Mouse (Mus musculus) CD4-positive helper T cell, adult 2 months (primary cell): ENCODE results near the gene Sds.

Source experiments
- DNase-seq: peaks from one replicate; pipeline ENCODE4 v3.0.0-alpha.2; 2012; ENCODE audit warnings: low read depth, missing footprints, low spot score

Sds gene

GRCm38 (mm10) chr5:120476296-120476695, at the start of gene Sds:
Gene Sds (plus strand): TSS chr5:120476526.
- DNase-seq = no peak

DNA sequence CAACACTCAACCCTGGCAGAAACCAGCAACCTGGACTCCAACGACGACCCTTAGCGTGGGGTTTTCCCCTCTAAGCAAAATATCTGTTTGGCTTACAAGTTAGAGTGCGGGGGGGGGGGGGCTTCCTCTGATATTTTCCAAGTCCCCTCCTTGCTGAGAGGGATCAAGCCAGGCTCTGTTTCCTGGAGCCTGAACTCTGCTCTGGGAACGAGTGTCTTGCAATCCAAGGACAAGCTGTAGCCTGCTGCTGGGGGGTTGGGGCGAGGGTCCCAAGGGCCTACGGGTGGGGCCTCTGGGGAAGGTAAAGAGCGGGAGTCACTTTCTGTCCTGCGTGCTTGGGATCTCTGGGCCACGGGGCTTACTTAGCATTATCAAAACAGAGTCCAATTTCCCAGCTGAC, 49.8 kb upstream of the Sds start:
- no peak for DNase-seq

DNA sequence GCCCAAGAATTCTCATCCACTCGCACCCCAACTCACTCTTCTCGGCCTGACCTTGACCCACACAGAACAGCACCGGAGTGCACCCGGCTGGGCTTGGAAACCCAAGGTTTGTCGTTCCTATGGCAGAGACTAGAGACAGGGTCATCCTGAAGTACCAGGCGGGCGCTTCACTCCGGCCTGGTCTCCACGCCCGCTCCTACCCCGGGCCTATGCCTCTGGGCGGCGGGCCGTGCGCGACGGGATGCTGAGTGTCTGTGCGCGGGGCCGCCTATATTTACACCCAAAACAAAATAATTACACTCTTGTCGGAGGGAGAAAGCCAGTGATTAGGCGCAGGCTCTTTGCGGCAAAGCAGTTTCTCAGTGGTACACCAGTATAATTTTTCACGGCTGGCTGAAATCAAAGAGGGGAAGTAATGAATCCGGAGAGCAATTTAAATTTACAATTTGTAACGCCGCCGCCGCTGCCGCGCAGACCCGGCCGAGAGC, 48.8 kb upstream of the Sds start:
- DNase-seq = no peak

- DNase-seq = no peak
Measured at GRCm38 (mm10) chr5:120428189-120428838, 48.0 kb upstream of the Sds start.

GRCm38 (mm10) chr5:120428990-120429389, 47.3 kb upstream of the Sds start:
- no peak for DNase-seq

DNA sequence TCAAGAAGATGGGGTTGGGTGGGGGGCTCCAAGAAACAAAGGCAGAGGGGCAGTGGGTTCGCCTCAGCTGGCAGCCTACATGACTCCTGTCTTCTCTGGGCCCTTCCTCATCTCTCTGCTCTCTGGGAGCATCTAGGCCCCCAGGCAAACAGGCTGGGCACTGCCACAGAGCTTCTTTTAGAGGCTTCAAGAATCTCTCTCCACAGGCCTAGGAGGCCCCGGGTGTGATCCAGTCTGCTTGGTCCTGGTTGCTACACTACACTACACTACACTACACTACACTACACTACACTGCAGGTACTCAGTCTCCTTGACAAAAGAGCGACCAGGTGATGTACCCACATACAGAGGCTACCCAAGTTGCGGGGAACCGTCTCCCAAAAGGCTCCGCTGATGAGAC, 46.6 kb upstream of the Sds start:
- DNase-seq = no peak

GRCm38 (mm10) chr5:120431001-120431583, 45.2 kb upstream of the Sds start:
- no peak for DNase-seq

DNA sequence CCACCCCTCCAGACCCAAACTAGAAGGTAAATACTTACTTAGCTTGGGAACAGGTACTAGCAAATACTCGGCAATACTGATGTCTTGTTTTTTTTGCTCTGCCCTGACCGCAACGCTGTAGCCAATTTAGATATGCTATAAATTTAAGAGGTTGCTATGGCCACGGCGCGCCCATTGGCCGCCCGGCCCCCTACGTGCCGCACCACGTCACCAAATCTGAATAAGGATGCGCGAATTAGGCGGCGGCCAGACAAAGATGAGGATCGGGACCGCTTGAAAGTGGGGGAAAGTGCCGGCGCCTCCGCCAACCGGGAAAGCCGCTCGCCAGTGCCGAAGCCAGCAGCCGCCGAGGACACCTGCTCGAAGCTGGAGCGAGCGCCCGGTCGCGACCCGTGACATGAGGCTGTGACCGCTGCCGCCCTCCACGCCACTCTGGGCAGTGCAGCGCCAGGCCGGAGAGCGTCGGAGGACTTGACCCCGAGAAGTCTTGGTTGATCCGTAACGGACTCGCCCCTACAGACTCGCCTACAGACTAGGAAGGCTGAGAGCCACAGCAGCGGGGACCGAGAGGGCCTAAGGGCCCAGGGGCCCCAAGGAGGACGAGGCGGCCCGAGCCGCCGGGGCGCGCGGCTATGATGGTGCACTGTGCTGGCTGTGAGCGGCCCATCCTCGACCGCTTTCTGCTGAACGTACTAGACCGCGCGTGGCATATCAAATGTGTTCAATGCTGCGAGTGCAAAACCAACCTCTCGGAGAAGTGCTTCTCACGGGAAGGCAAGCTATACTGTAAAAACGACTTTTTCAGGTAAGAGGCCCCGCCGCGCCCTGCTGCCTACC, 44.5 kb upstream of the Sds start, which contains the start of gene Lhx5:
Gene Lhx5, plus strand, starts transcription at position 51 of the 837 bp plus-strand sequence.
- no peak for DNase-seq

DNA sequence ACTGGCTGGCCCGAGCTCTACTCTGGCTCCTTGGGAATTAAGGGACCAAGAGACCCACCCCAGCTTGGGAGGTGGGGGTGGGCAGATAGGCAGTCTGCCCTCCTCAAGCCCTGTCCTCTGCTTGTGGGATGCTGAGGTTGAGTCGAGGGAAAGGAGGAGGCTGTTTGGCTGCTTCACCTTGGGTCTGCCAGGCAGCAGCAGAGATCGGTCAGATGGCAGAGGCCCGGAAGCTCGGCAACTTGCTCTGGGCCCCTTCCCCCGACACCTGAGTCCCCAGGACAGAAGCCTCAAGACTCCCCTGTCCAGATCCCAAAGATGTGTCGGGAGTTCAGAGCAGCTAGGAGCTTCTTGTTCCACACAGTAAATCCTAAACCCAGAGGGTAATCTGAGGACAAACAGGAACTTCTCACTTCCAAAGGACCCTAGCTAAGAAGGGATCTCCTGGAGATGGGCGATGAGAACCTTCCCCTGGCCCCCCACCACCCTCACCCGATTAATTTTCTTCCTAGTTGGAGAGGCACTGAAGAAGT, 43.8 kb upstream of the Sds start:
- DNase-seq = no peak

DNA sequence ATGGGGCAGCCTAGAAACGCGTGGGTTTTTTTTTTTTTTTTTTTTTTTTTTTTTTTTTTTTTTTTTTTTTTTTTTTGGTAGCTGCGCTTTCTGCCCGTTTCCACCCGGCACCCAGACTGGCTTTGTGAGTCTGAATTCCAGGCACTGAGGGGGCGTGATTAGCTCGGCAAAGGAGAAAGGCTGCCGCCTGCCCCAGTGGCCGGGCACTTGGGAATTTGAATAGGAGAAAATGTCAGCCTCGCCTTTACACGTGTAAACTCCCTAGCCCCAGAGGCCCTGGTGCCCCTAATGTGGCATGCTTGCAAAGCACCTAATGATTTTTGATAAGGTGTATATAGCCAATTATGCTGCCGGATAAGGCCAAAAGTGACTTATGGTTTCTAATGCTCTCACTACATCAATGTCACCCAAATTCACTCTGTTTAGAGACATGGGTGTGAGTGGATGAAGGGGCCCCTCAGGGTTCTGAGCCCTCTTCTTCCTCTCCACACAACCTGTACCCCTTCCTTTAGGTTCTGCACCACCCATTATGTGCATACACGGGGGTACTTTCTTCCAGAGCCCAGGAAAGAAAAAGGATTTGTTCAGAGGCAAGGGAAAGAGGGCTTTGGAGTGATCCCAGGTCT, 43.1 kb upstream of the Sds start:
- DNase-seq = no peak

GRCm38 (mm10) chr5:120434231-120434735, 42.0 kb upstream of the Sds start:
- no peak for DNase-seq

- no peak for DNase-seq
Measured at GRCm38 (mm10) chr5:120435006-120435681, 41.2 kb upstream of the Sds start.

DNA sequence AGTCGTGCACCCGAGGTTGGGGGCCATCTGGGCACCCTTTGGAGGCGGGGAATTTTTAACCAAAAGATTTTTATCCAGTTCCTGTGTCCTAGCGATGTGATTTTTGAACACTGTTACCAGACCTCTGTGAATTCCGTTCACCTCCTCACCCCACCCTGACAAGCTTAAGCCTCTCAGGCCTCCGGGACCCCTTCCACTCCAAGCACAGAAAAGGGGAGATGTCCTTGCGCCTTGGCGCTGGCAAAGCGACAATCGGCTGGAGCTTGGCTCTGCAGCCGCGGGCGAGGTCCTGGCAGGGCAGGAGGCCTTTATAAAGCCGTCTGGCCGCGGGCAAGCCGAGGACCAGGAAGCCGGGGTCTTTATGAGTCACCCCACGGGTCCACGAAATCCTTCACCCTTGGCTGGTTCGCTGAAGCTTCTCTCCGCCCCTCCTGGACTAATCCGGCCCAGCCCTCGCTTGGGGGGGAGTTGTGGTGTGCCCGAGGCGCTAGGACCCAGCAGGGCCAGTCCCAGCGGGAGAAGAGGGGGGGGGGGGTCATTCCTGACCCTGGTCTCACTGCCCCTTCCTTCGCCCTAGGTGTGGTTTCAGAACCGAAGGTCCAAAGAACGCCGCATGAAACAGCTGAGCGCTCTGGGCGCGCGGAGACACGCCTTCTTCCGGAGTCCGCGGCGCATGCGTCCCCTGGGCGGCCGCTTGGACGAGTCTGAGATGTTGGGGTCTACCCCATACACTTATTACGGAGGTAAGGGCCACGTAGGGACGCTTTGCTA, 40.4 kb upstream of the Sds start:
- DNase-seq = no peak

DNA sequence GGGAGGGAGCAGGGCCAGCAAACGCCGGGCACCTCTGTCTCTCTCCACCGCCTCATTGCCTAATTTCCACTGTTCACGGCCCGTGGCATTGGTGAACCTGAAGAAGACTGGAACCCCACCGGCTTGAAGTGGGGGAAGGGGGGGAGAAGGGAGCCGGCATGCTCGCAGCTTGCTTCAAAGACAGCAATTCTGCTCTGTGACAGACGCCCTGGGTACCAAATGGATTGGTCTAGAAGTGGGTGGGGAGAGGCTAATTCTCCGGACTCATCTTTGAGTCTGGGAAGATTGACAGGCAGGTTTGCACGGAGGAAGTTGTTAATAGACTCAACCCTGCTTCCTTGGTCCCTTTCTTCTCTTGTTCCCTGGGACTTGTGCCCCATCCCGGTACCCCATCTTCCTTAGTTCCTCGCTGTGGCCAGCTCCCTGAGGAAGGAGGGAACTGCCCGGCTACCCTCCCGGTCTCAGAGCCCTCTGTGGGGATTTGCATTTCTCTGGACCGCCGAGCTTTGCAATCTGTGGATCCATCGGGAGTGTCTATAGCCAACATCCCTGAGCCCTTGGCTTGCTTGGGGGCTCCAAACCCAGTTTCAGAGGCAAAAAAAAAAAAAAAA, 39.3 kb upstream of the Sds start:
- DNase-seq = peak; percentile 13

GRCm38 (mm10) chr5:120437539-120437938, 38.8 kb upstream of the Sds start:
- peak; percentile 17 for DNase-seq

GRCm38 (mm10) chr5:120437986-120438385, 38.3 kb upstream of the Sds start:
- DNase-seq = no peak

DNA sequence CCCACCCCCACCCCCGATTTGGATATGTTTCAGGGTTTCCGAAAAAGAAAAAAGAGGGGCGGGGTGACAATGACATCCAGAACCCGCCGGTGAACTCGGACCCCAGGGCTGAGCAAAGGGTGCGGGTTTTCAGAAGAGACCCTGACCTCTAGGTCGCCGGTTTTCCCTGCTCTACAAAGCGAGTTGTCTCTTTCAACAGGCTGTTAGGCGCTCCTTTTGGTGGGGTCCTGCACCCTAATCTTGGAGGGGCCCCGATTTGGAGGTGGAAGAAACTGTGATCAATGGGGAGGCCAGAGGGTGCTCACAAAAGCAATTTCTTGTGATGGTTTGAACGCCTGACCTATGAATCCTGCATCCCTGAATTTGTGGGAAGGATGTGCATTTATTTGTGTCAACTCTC, 37.9 kb upstream of the Sds start:
- DNase-seq = no peak

DNA sequence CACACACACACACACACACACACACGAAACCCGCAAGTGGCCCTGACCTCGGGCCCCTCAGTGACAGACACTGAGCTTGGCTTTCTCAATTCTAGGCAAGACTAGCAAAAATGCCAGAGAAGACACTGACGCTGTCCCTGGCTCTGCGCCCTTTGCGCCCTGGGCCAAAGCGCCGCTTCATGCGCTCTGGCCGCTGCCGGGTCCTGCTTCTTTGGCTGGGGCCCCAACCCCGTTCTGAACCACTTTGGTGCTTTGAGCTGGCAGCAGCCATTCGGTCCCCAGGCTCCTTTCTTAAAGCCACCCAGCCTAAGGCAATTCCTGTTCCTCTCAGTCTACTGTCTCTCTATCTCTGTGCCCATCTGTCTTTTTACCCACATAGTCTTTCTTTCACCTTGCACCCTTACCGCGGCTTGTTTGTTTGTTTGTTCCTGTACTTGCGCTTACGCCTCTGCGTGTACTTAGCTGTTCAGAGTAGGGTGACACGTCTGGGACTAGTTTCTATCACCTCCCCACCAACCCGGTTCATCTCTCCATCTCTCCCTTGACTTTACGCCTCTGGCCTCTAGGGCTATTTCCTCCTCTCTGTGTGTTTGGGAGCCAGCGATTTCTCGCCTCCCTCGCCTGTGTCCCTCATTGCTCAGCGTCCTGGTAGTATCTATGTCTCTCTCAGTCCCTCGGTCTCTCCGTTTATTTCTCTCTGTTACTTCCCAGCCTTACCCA, 37.2 kb upstream of the Sds start:
- no peak for DNase-seq
